Mouse (Mus musculus): ENCODE measurements around the gene Sdhb. TPM values are rescaled to one million over a fixed set of nuclear protein-coding genes. Genes with fewer than 3 reads are reported as not detected.

The Sdhb gene
- total RNA-seq, 2 experiments from 2014 or later = 190 to 198 TPM

GRCm38 (mm10) chr4:140974408-140974807 lies 13.4 kb downstream of the Sdhb start:
- no peak for DNase-seq (ENCODE audit: low spot score in 2 of 2)

DNA sequence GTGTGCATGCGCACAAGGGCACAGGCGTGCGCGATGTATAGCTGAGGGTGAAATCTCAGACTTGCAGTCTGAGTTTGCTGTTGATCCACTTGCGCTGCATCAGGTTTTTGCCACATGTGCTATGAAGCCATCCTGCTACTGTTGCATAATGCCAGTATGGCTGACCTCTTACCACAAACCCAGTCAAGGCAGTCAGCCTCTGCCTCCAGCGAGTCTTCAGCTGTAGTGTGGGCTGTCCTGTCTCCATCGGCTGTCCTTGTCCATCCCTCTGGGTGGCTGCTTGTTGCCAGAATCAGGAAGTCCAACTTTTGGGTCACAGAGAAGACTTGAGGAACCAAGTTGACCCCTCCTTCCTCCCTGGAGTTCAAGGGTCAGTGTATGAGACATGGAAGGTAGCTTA lies 14.4 kb downstream of the Sdhb start:
- DNase-seq (ENCODE audit: low spot score in 2 of 2) = no peak

GRCm38 (mm10) chr4:140977278-140977677 lies 16.3 kb downstream of the Sdhb start:
- DNase-seq (ENCODE audit: low spot score in 2 of 2) = no peak

DNA sequence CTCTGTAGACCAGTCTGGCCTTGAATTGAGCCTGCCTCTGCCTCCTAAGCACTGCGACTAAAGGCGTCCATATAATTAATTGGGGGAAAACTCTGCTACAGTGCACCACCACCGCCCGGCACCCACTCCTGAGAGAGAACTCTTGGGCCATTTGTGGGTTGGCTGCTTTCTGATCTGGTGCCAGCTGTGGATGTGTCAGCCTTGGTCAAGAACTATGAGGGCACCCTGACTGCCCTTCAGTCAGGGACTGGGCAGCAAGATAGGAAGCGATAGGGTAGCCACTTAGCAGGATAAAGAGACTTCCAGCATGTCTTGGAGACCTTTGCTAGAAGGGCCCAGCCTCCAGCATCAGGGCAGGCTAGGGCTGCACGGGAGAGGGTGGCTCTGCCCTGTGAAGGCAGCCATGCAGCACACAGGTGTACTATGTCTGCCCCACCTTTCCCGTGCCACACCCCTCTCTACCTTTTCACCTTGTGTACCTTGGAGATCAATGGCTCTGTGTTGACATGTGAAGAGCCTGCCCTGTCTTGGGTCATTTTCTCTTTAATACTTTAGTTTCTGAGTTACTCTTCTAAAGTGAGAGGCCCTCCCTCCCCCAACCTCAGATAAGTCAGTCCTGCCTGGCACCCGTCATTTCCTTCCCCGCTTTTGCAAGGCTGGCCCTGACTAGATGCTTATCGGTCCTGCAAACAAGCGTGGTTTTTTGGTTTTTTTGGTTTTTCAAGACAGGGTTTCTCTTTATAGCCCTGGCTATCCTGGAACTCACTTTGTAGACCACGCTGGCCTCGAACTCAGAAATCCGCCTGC lies 17.1 kb downstream of the Sdhb start:
- DNase-seq (ENCODE audit: low spot score in 2 of 2) = no peak

GRCm38 (mm10) chr4:140981605-140982004 lies 20.6 kb downstream of the Sdhb start:
- DNase-seq (ENCODE audit: low spot score in 2 of 2) = no peak

DNA sequence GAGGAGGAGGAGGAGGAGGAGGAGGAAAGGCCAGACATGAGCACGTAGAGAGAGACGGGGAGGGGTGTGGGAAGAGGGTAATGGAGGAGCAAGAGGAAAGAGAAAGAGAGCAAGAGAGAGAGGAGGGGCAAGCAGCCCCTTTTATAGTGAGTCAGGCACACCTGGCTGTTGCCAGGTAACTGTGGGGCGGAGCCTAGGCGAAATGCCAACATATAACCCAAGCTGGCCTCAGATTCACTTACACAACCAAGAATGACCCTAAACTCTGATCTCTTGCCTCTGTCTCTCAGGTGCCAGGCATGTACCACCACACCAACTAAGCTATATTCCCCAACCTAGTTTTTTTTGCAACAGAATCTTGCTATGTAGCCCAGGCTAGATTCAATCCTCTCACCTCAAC lies 21.8 kb downstream of the Sdhb start:
- DNase-seq (ENCODE audit: low spot score in 2 of 2) = no peak

DNA sequence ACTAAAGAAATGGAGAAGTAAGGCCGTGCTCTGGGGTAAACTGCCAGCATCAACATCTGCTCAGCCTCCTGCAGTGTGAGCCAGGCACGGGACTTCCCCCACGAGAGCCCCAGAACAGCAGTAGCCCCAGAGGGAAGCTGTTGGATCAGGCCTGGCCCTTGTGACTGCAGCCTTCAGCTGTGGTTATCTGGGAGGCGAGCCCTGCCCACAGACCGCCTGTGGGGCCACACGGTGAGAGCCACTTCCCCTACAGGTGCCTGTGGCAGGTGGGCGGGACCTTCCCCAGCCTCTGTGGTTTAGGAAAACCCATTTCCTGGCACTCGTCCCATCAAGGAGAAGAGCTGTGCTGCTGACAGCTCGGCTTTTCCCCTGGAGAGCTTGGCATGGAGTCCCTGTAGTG lies 22.4 kb downstream of the Sdhb start:
- DNase-seq (ENCODE audit: low spot score in 2 of 2) = peak in 1 of 2 experiments; percentile 54

DNA sequence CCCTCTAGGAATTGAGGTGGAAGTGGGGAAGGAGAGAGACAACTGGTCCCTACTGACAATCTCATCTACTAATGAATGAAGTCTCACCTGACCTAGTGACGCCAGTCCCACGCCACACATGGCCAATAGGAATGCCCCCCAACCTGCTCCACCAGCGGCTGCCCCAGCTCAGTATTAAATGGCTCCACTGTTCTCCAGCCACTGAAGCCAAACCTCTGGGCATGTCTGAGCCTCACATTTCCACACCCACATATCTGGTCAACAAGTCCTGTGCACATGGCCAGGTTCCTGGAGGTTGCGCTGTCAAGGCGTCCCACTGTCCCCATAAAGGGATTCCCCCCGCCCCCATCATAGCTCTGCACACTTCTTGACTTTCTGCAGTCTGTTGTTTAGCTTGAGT lies 23.5 kb downstream of the Sdhb start:
- no peak for DNase-seq (ENCODE audit: low spot score in 2 of 2)

DNA sequence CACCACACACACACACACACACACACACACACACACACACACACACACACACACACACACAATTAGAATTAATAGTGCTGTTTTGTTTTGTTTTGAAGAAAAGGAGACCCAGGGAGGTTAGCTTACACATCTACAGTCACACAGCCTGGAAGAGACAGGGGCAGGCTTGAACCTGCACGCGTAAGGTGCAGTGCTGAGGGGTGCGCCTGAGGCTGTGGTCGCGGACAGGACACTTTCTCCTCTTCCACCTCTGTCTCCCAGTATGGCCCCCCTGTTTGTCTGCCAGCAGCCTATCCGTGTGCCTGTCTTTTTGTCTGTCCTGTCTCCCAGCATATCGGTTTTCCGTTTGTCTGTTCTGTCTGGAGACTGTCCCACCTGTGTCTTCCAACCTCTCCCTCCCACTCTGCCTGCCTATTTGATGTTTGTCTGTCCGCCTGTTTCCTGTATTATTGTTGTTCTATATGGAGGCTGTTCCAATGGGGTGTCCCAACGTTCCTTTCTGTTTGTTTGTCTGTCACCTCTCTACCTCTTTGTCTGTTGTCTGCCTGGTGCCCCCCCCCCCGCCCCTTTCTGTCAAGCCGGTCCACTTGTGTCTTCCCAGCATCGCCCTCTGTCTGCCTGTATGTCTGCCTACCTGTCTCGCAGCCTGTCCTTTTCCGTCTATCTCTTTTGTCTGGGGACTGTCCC lies 25.2 kb downstream of the Sdhb start:
- DNase-seq (ENCODE audit: low spot score in 2 of 2) = no peak

- peak; percentile 92 to 93 for DNase-seq (ENCODE audit: low spot score in 2 of 2)
Observed at GRCm38 (mm10) chr4:140986711-140987395, 25.9 kb downstream of the Sdhb start, which contains the start of gene Atp13a2. Gene Atp13a2 (plus strand): TSS chr4:140986873.

GRCm38 (mm10) chr4:140987476-140987875 lies 26.5 kb downstream of the Sdhb start:
- DNase-seq (ENCODE audit: low spot score in 2 of 2) = no peak

- DNase-seq (ENCODE audit: low spot score in 2 of 2) = no peak
Observed at GRCm38 (mm10) chr4:140988706-140989290, 27.8 kb downstream of the Sdhb start.

DNA sequence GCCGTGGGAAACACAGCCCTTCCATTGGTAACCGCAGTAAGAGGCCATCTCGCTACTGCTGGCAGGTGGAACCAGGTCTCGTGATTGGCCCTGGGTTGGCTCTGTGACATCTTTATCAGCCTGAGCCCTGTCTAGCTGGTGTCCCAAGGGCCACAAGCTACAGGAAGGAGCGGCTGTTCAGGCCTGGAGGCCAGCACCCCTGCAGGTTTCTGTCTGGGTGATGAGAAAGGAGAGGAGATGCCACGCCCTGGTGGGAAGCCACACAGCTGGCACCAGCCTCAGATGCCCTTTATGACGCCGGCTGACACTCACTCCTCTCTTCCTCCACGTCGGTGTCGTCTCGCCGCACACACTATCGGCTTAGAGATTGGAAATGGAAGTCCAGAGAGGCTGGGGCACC lies 28.4 kb downstream of the Sdhb start:
- DNase-seq (ENCODE audit: low spot score in 2 of 2) = no peak

GRCm38 (mm10) chr4:140992215-140992614 lies 31.2 kb downstream of the Sdhb start:
- no peak for DNase-seq (ENCODE audit: low spot score in 2 of 2)

GRCm38 (mm10) chr4:140993846-140994245 lies 32.8 kb downstream of the Sdhb start:
- DNase-seq (ENCODE audit: low spot score in 2 of 2) = no peak

DNA sequence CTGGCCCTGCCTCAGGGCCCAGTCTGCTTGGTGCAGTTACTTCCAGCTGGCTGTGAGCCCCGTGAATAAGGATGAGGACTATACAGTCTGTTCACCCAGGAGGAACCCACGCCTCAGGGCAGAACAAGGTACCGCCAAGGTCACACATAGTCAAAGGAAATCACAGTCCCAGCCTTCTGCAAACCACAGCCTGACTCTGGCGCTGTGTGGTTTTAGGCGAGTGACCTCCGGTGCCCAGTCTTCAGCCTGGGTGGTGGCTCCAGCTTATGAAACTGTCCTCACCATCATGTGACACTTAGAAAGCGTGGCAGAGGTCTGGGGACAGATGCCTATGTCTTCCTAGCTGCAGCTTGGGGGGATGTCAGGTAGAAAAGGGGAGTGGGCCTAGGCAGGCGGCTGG lies 34.8 kb downstream of the Sdhb start:
- DNase-seq (ENCODE audit: low spot score in 2 of 2) = no peak

DNA sequence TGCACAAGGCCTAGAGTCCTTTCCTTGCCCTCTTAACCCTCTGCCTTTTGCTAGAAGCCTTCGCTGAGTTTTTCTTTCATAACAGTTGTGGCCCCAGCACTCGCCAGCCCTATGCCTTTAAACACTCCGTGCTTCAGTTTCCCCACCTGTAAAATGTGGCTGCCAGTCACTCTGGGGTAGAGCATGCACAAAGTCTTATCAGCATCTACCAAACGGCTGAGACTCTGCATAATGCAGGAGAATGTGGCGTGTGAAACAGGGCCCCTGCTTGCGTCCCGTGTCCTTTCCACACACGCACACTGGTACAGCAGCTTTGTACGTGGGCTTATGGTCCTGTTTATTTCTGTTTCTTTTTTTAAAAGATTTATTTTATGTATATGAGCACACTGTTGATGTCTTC lies 35.8 kb downstream of the Sdhb start:
- no peak for DNase-seq (ENCODE audit: low spot score in 2 of 2)

DNA sequence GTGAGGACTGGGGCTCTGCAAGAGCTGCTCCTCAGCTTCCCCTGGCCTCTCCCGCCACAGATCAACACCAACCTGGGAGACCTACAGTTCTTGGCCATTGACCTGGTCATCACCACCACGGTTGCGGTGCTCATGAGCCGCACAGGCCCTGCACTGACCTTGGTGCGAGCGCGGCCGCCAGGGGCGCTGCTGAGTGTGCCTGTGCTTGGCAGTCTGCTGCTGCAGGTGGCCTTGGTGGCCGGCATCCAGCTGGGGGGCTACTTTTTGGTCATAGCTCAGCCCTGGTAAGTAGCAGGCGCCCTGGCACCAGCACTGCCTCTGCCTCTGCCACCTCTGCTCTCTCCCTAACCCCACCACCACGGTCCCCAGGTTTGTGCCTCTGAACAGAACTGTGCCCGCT lies 45.0 kb downstream of the Sdhb start:
- DNase-seq (ENCODE audit: low spot score in 2 of 2) = no peak

GRCm38 (mm10) chr4:141008028-141008427 lies 47.0 kb downstream of the Sdhb start:
- DNase-seq (ENCODE audit: low spot score in 2 of 2) = no peak

DNA sequence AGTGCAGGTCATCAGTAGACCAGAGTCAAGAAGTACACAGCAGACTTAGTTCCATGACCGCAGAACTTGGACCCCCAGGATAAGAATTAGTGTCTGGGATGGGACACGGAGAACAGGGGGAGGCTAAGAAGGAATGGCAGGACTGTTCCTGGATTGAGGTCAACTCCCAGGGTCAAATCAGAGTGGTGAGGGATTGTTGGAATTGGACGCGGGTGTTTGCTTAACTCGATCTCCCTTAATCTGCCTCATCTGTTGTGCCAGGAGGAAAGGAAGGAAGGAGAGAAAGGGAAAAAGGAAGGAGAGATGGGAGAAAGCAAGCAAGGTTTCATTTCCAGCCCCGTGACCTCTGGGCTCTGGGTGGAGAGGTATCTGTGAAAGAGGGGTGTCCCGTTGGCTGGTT lies 49.1 kb downstream of the Sdhb start, which contains the start of gene Mfap2:
TSS of gene Mfap2 (plus strand) at position 301 of the 400 bp plus-strand sequence.
- DNase-seq (ENCODE audit: low spot score in 2 of 2) = no peak

- no peak for DNase-seq (ENCODE audit: low spot score in 2 of 2)
Observed at GRCm38 (mm10) chr4:141010526-141010925, 49.5 kb downstream of the Sdhb start.

Measured in layer of hippocampus, postnatal 14 days (tissue).